Mouse (Mus musculus) C2C12 (cell line): ENCODE data around the gene Satb2.

ENCODE experiments used
- CEBPB ChIP-seq: IDR thresholded peaks from one replicate; pipeline ENCODE4 v1.6.1; 2011; ENCODE audit warnings: low read depth, mild to moderate bottlenecking, control low read depth, moderate library complexity
- CTCF ChIP-seq: IDR thresholded peaks from one replicate; pipeline ENCODE4 v1.5.1; 2011; ENCODE audit not compliant: control insufficient read depth, insufficient read depth, insufficient read length
- FOSL1 ChIP-seq: IDR thresholded peaks from one replicate; pipeline ENCODE4 v1.8.0; 2011; ENCODE audit warnings: mild to moderate bottlenecking, low read length; ENCODE audit not compliant: poor library complexity, insufficient read depth, severe bottlenecking
- MAX ChIP-seq: IDR thresholded peaks from one replicate; pipeline ENCODE4 v1.6.1; 2011; ENCODE audit warnings: mild to moderate bottlenecking, control low read depth
- MYOG ChIP-seq: IDR thresholded peaks from one replicate; pipeline ENCODE4 v1.6.1; 2011; ENCODE audit not compliant: control insufficient read depth, insufficient read length; ENCODE audit errors: extremely low read depth
- USF1 ChIP-seq: IDR thresholded peaks from one replicate; pipeline ENCODE4 v1.6.1; 2011; ENCODE audit warnings: low read depth, mild to moderate bottlenecking, control low read depth, moderate library complexity

GRCm38 (mm10) chr1:56813506-56813905 is 164.9 kb downstream of the Satb2 start:
- TF ChIP-seq CTCF (no peak), MAX (no peak), MYOG (no peak), USF1 (no peak), CEBPB (no peak), FOSL1 (no peak)
